Mouse (Mus musculus) stomach, postnatal 0 days (tissue): ENCODE results near the gene Jdp2.

ENCODE experiments used
- CTCF ChIP-seq: IDR thresholded peaks from 2 replicates; pipeline ENCODE4 v1.5.1; 2016; ENCODE audit warnings: antibody characterized with exemption, low read depth, mild to moderate bottlenecking, moderate library complexity
- EP300 ChIP-seq: optimal IDR thresholded peaks from 2 replicates; pipeline ENCODE3; 2016; ENCODE audit warnings: antibody characterized with exemption

GRCm38 (mm10) chr12:85679117-85679516 is 80.3 kb downstream of the Jdp2 start:
- TF ChIP-seq CTCF (no peak), EP300 (no peak)
